Mouse (Mus musculus): ENCODE results near the gene Ifit2. TPM values are rescaled to one million over a fixed set of nuclear protein-coding genes. Genes with fewer than 3 reads are reported as not detected.

Ifit2 gene
- total RNA-seq, 2 experiments from 2014 or later, result 0.99 to 1.3 TPM

DNA sequence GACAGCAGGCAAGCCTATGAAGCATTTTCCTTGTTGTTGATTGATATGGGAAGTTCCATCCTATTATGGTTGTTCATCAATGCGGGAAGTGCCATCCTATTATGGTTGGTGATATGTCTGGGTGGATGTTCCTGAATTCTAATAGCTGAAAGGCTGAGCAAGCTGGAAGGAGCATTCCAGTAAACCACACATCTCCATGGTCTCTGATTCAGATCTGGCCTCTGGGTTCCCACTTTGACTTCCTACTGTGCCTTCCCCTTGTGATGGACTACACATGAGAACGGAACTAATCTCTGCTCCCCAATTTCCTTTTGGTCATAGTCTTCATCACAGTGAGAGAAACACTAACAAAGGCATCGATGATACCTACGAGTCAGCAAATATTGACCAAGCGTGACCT, 70.4 kb downstream of the Ifit2 start:
- no peak for DNase-seq
- Histone ChIP-seq H3K4me3 (no peak overlapping the region), H3K27ac (no peak overlapping the region)
- no peak for TF ChIP-seq CTCF (IDR thresholded peaks at IDR 0.05)
- intact Hi-C loops (cut with DNase I), result no loop called here

DNA sequence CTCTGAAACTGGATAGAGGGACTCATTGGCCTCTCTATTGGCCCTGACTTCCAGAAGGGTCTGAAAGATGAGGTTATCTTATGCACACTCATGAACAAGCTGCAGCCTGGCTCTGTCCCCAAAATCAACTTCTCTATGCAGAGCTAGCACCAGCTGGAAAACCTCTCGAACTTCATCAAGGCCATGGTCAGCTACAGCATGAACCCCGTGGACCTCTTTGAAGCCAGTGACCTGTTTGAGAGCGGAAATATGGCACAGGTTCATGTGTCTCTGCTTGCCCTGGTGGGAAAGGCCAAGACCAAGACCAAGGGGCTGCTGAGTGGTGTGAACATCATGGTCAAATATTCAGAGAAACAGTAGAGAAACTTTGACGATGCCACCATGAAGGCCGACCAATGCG, 73.3 kb downstream of the Ifit2 start:
- no peak for TF ChIP-seq CTCF (IDR thresholded peaks at IDR 0.05)
- intact Hi-C loops (cut with DNase I), result no loop called here
- Histone ChIP-seq H3K27ac (no peak overlapping the region), H3K4me3 (no peak overlapping the region)
- DNase-seq, result no peak

DNA sequence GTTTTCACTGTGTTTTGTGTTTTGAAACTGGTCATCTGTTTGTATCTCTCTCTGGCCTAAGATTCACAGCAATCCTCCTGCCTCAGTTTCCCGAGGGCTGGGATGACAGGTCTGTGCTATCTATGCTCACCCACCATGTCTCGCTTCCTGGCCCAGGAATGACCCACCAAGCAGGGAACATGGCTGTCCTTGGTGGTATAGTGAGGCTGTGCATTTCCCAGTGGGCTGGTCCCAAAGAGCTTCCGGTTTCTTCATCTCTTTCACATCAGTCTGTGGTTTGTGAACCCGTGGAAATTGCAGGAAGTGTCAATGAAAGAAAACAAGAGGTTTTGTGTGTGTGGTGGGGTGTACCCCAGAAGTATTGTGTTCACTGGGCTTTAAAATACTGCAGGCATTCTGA, 74.2 kb downstream of the Ifit2 start:
- TF ChIP-seq CTCF (IDR thresholded peaks at IDR 0.05), result no peak
- H3K27ac ChIP-seq, result no peak overlapping the region
- intact Hi-C loops (cut with DNase I), result no loop called here

More for the DNA sequence above, 74.2 kb downstream of the Ifit2 start:
- no peak for DNase-seq
- H3K4me3 ChIP-seq, result no peak overlapping the region

Other genes with a start within 250 kb of the Ifit2 start
- gene Ch25h, start 75.5 kb upstream of the Ifit2 start, total RNA-seq (2021), result not detected
- gene Lipa, start 23.2 kb upstream of the Ifit2 start, total RNA-seq (2021), result 1 to 10 TPM; 5.1 to 7.9 TPM
- under 1 TPM; 0.64 to 0.86 TPM for gene Ifit3, start 32.8 kb downstream of the Ifit2 start, total RNA-seq (2021)
- not detected for gene Ifit1bl1, start 51.3 kb downstream of the Ifit2 start, total RNA-seq (2021)
- under 1 TPM; 0.56 to 0.95 TPM for gene Ifit3b, start 57.3 kb downstream of the Ifit2 start, total RNA-seq (2021)
- under 1 TPM in 1 of 2 experiments, not detected in 1; 0.11 TPM for gene Ifit1bl2, start 90.0 kb downstream of the Ifit2 start, total RNA-seq (2021)
- under 1 TPM; 0.33 to 0.47 TPM for gene Ifit1, start 90.2 kb downstream of the Ifit2 start, total RNA-seq (2021)
- under 1 TPM; 0.38 to 0.47 TPM for gene Slc16a12, start 196.6 kb downstream of the Ifit2 start, total RNA-seq (2021)